Mouse (Mus musculus) hindbrain, embryonic 13.5 days (tissue): ENCODE measurements around the gene Nagpa. TPM values are rescaled to one million over a fixed set of nuclear protein-coding genes. Genes with fewer than 3 reads are reported as not detected.

Source experiments
- ATAC-seq: fragments of 200-750 bp; cut with Nextera tagmentation; 2 replicates; pipeline ENCODE4 v1.8.0; 2017; ENCODE audit warnings: moderate TSS enrichment; ENCODE audit not compliant: low FRiP score
- H3K27ac ChIP-seq: fragments of 300-500 bp; sonication (generic); 2 replicates; pipeline ENCODE4 v1.5.1; 2015; ENCODE audit warnings: inconsistent platforms, mild to moderate bottlenecking, moderate library complexity
- H3K27me3 ChIP-seq: fragments of 300-500 bp; sonication (generic); 2 replicates; pipeline ENCODE4 v1.6.1; 2015; ENCODE audit warnings: mild to moderate bottlenecking, inconsistent platforms
- H3K36me3 ChIP-seq: fragments of 300-500 bp; sonication (generic); 2 replicates; pipeline ENCODE4 v1.6.1; 2015; ENCODE audit warnings: mild to moderate bottlenecking, inconsistent platforms
- H3K4me1 ChIP-seq: fragments of 300-500 bp; sonication (generic); replicated peaks from 2 replicates; pipeline ENCODE4 v1.6.1; 2015; ENCODE audit warnings: inconsistent platforms
- H3K4me2 ChIP-seq: fragments of 300-500 bp; sonication (generic); 2 replicates; pipeline ENCODE4 v1.6.1; 2015; ENCODE audit warnings: inconsistent platforms, mild to moderate bottlenecking, moderate library complexity
- H3K4me3 ChIP-seq: fragments of 300-500 bp; sonication (generic); 2 replicates; pipeline ENCODE4 v1.5.1; 2015; ENCODE audit warnings: mild to moderate bottlenecking, inconsistent platforms
- H3K9ac ChIP-seq: fragments of 300-500 bp; sonication (generic); 2 replicates; pipeline ENCODE4 v1.6.1; 2015; ENCODE audit warnings: mild to moderate bottlenecking, inconsistent platforms
- H3K9me3 ChIP-seq: fragments of 300-500 bp; sonication (generic); 2 replicates; pipeline ENCODE4 v1.6.1; 2016; ENCODE audit warnings: inconsistent platforms
- WGBS: fragments of 180-500 bp; shearing (Covaris S2); methylation state at CpG from one replicate; pipeline ENCODE4 v1.1.7; 2015; 5-methylcytosine and 5-hydroxymethylcytosine counted together
- microRNA-seq: library from miRNA; unstranded; fragments of <30 nt; microRNA quantifications from one replicate; pipeline ENCODE4, GENCODE M21; 2016
- polyA plus RNA-seq: library from polyadenylated mRNA; unstranded; fragments of >200 nt; fragmentation: Nextera tagmentation; extraction: Ambion mirVana; gene quantifications from 2 replicates; pipeline ENCODE4 v1.2.1, GENCODE M21; 2015

Nagpa gene
- polyA plus RNA-seq, 1 experiment from 2014 or later: 12.1 TPM

- 54% methylated on average over 10 of the region's 10 CpGs for WGBS
- Histone ChIP-seq H3K27ac (no peak overlapping the region), H3K36me3 (no peaks in the 10 kb centered on the region), H3K27me3 (peaks cover 43% of the 10 kb centered on the region), H3K4me1 (peaks cover 37% of the 10 kb centered on the region), H3K9me3 (no peaks in the 10 kb centered on the region), H3K4me3 (no peak overlapping the region), H3K9ac (no peak overlapping the region), H3K4me2 (no peak overlapping the region)
- ATAC-seq: no peak
Observed at GRCm38 (mm10) chr16:5150544-5150943, 53.3 kb downstream of the Nagpa start.

GRCm38 (mm10) chr16:5147037-5147385, 56.8 kb downstream of the Nagpa start, which contains the start of gene Sec14l5:
Gene Sec14l5 (plus strand): TSS chr16:5147109.
- peaks cover 37% of the 10 kb centered on the region for H3K27me3 ChIP-seq
- peak within 1 kb of the TSS; percentile 74 for H3K4me2 ChIP-seq
- H3K9ac ChIP-seq: peak within 1 kb of the TSS; percentile 67
- WGBS: 13% methylated on average over 13 of the region's 13 CpGs
- no peaks in the 10 kb centered on the region for H3K9me3 ChIP-seq
- no peak within 1 kb of the TSS for H3K27ac ChIP-seq
- ATAC-seq: peak; percentile 41
- peaks cover 20% of the 10 kb centered on the region for H3K4me1 ChIP-seq
- no peaks in the 10 kb centered on the region for H3K36me3 ChIP-seq
- peak within 1 kb of the TSS; percentile 43 for H3K4me3 ChIP-seq

- peaks cover 20% of the 10 kb centered on the region for H3K4me1 ChIP-seq
- H3K9me3 ChIP-seq: no peaks in the 10 kb centered on the region
- H3K9ac ChIP-seq: peak overlapping the region; percentile 67
- no peaks in the 10 kb centered on the region for H3K36me3 ChIP-seq
- H3K27me3 ChIP-seq: peaks cover 37% of the 10 kb centered on the region
- no peak overlapping the region for H3K27ac ChIP-seq
- WGBS: 1% methylated on average over 26 of the region's 26 CpGs
- peak overlapping the region; percentile 43 for H3K4me3 ChIP-seq
- ATAC-seq: peak; percentile 84
- peak overlapping the region; percentile 74 for H3K4me2 ChIP-seq
Observed at GRCm38 (mm10) chr16:5146367-5147036, 57.3 kb downstream of the Nagpa start.

GRCm38 (mm10) chr16:5145570-5145969, 58.2 kb downstream of the Nagpa start:
- no peak overlapping the region for H3K9ac ChIP-seq
- WGBS: 0% methylated on average over 7 of the region's 7 CpGs
- no peak overlapping the region for H3K4me3 ChIP-seq
- peaks cover 37% of the 10 kb centered on the region for H3K27me3 ChIP-seq
- H3K4me2 ChIP-seq: peak overlapping the region; percentile 74
- H3K36me3 ChIP-seq: no peaks in the 10 kb centered on the region
- H3K9me3 ChIP-seq: no peaks in the 10 kb centered on the region
- peak overlapping the region; percentile 48; the same call in 1 of the 2 replicates for H3K27ac ChIP-seq
- peaks cover 20% of the 10 kb centered on the region for H3K4me1 ChIP-seq
- ATAC-seq: peak; percentile 55

Small RNA genes within 50 kb of the gene (microRNA-seq; reads per million reads assigned to microRNA genes)
- not detected for gene Gm23689
- gene Gm26095: not detected
- gene Mir6364: not detected

Other genes starting within 250 kb of the Nagpa start
- 73.4 and 77.6 TPM in 2 replicates for gene Anks3, start 239.8 kb downstream of the Nagpa start, polyA plus RNA-seq
- not detected in 2 replicates for gene Sept12, start 206.2 kb downstream of the Nagpa start, polyA plus RNA-seq
- gene Smim22, start 196.7 kb downstream of the Nagpa start, polyA plus RNA-seq: 3.1 and 4.6 TPM in 2 replicates
- gene Rogdi, start 190.5 kb downstream of the Nagpa start, polyA plus RNA-seq: 153 and 161 TPM in 2 replicates
- gene Glyr1, start 154.1 kb downstream of the Nagpa start, polyA plus RNA-seq: 206 and 209 TPM in 2 replicates
- gene Ubn1, start 154.0 kb downstream of the Nagpa start, polyA plus RNA-seq: 16.0 and 16.3 TPM in 2 replicates
- gene Ppl, start 71.6 kb downstream of the Nagpa start, polyA plus RNA-seq: 0.25 TPM in 2 replicates
- 0.66 and 0.76 TPM in 2 replicates for gene Sec14l5, start 56.9 kb downstream of the Nagpa start, polyA plus RNA-seq
- 12.7 and 14.9 TPM in 2 replicates for gene AU021092, start 18.3 kb upstream of the Nagpa start, polyA plus RNA-seq
- gene Alg1, start 29.6 kb upstream of the Nagpa start, polyA plus RNA-seq: 36.2 and 38.1 TPM in 2 replicates
- gene Eef2kmt, start 52.0 kb upstream of the Nagpa start, polyA plus RNA-seq: 8.9 and 11.4 TPM in 2 replicates